Mouse (Mus musculus) forebrain, embryonic 14.5 days (tissue): ENCODE measurements at regions not wholly inside any gene's neighbourhood (a gene's known extent, or its start where the extent isn't known, plus 50 kb on each side); places are given as distances from the start of the nearest gene placed in this dataset.

Source experiments
- ATAC-seq: fragments of 200-750 bp; cut with Nextera tagmentation; 2 replicates; pipeline ENCODE4 v1.8.0; 2017; ENCODE audit warnings: mild to moderate bottlenecking, moderate library complexity
- DNase-seq: peaks from one replicate; pipeline ENCODE4 v3.0.0-alpha.2; 2015; ENCODE audit warnings: low spot score
- H3K27ac ChIP-seq: fragments of 300-500 bp; sonication (generic); 2 replicates; pipeline ENCODE4 v1.5.1; 2014; ENCODE audit warnings: low read depth, mild to moderate bottlenecking, control low read depth, low read length, moderate library complexity
- H3K27me3 ChIP-seq: fragments of 300-500 bp; sonication (generic); replicated peaks from 2 replicates; pipeline ENCODE4 v1.6.1; 2014; ENCODE audit warnings: low read length, control low read depth, mixed read lengths; ENCODE audit not compliant: control insufficient read depth, insufficient read depth
- H3K36me3 ChIP-seq: fragments of 300-500 bp; sonication (generic); 2 replicates; pipeline ENCODE4 v1.6.1; 2014; ENCODE audit warnings: low read length, control low read depth; ENCODE audit not compliant: control insufficient read depth, insufficient read depth
- H3K4me1 ChIP-seq: fragments of 300-500 bp; sonication (generic); 2 replicates; pipeline ENCODE4 v1.6.1; 2014; ENCODE audit warnings: antibody characterized with exemption, low read length, control low read depth; ENCODE audit not compliant: control insufficient read depth, insufficient read depth
- H3K4me2 ChIP-seq: fragments of 300-500 bp; sonication (generic); 2 replicates; pipeline ENCODE4 v1.6.1; 2014; ENCODE audit warnings: mild to moderate bottlenecking, control low read depth, low read length
- H3K4me3 ChIP-seq: fragments of 300-500 bp; sonication (generic); 2 replicates; pipeline ENCODE4 v1.5.1; 2014; ENCODE audit warnings: low read depth, low read length, control low read depth
- H3K9ac ChIP-seq: fragments of 300-500 bp; sonication (generic); 2 replicates; pipeline ENCODE4 v1.6.1; 2014; ENCODE audit warnings: mild to moderate bottlenecking, low read length, control low read depth, moderate library complexity
- H3K9me3 ChIP-seq: fragments of 300-500 bp; sonication (generic); replicated peaks from 2 replicates; pipeline ENCODE4 v1.6.1; 2016; ENCODE audit warnings: low read length, control low read depth, mixed read lengths; ENCODE audit not compliant: control insufficient read depth
- WGBS: fragments of 180-500 bp; shearing (Covaris S2); extraction: QIAGEN DNeasy Blood & Tissue Kit; methylation state at CpG from one replicate; pipeline ENCODE4 v1.1.7; 2014; 5-methylcytosine and 5-hydroxymethylcytosine counted together

GRCm38 (mm10) chr1:61288946-61289345 lies 311.2 kb downstream of the Icos start:
- ATAC-seq (no peak), DNase-seq (no peak)
- H3K9me3 ChIP-seq: no peaks in the 10 kb centered on the region
- H3K27me3 ChIP-seq: no peaks in the 10 kb centered on the region
- no peak overlapping the region for H3K4me3 ChIP-seq
- H3K4me2 ChIP-seq: no peak overlapping the region
- H3K36me3 ChIP-seq: no peaks in the 10 kb centered on the region
- WGBS: 90% methylated on average over 6 of the region's 6 CpGs
- H3K27ac ChIP-seq: no peak overlapping the region
- H3K4me1 ChIP-seq: no peaks in the 10 kb centered on the region
- H3K9ac ChIP-seq: no peak overlapping the region

GRCm38 (mm10) chr1:61289552-61289951 lies 311.8 kb downstream of the Icos start:
- Histone ChIP-seq H3K4me2 (no peak overlapping the region), H3K4me1 (no peaks in the 10 kb centered on the region), H3K9ac (no peak overlapping the region), H3K36me3 (no peaks in the 10 kb centered on the region), H3K4me3 (no peak overlapping the region), H3K27ac (no peak overlapping the region), H3K27me3 (no peaks in the 10 kb centered on the region), H3K9me3 (no peaks in the 10 kb centered on the region)
- ATAC-seq (no peak), DNase-seq (no peak)
- 26% methylated on average over 4 of the region's 4 CpGs for WGBS

- ATAC-seq (no peak), DNase-seq (no peak)
- H3K4me2 ChIP-seq: no peak overlapping the region
- no peaks in the 10 kb centered on the region for H3K9me3 ChIP-seq
- no peak overlapping the region for H3K4me3 ChIP-seq
- H3K27ac ChIP-seq: no peak overlapping the region
- 0 out of 2 replicates have a peak, but pooled peaks cover 4% of the 10 kb centered on the region for H3K4me1 ChIP-seq
- no peak overlapping the region for H3K9ac ChIP-seq
- H3K36me3 ChIP-seq: no peaks in the 10 kb centered on the region
- no peaks in the 10 kb centered on the region for H3K27me3 ChIP-seq
- 82% methylated on average over 5 of the region's 5 CpGs for WGBS
Observed at GRCm38 (mm10) chr1:61293106-61293505, 315.4 kb downstream of the Icos start.

- peaks cover 5% of the 10 kb centered on the region; the same call in 1 of the 2 replicates for H3K4me1 ChIP-seq
- no peak overlapping the region for H3K4me2 ChIP-seq
- no peak for DNase-seq
- H3K27me3 ChIP-seq: no peaks in the 10 kb centered on the region
- 95% methylated on average over 3 of the region's 3 CpGs for WGBS
- no peaks in the 10 kb centered on the region for H3K9me3 ChIP-seq
- no peak overlapping the region for H3K4me3 ChIP-seq
- no peak for ATAC-seq
- H3K9ac ChIP-seq: no peak overlapping the region
- H3K27ac ChIP-seq: no peak overlapping the region
- no peaks in the 10 kb centered on the region for H3K36me3 ChIP-seq
Observed at GRCm38 (mm10) chr1:61295219-61295618, 317.5 kb downstream of the Icos start.

- no peak for ATAC-seq
Observed at GRCm38 (mm10) chr1:61296831-61297230, 319.1 kb downstream of the Icos start.

GRCm38 (mm10) chr1:61297361-61297760 lies 319.6 kb downstream of the Icos start:
- DNase-seq: no peak
- H3K9me3 ChIP-seq: no peaks in the 10 kb centered on the region
- H3K4me3 ChIP-seq: no peak overlapping the region
- H3K27ac ChIP-seq: no peak overlapping the region
- no peak for ATAC-seq
- peaks cover 27% of the 10 kb centered on the region for H3K4me1 ChIP-seq
- H3K27me3 ChIP-seq: no peaks in the 10 kb centered on the region
- no peak overlapping the region for H3K4me2 ChIP-seq
- 67% methylated on average over 3 of the region's 3 CpGs for WGBS
- H3K9ac ChIP-seq: no peak overlapping the region
- no peaks in the 10 kb centered on the region for H3K36me3 ChIP-seq

More at GRCm38 (mm10) chr1:61296831-61297230, 319.1 kb downstream of the Icos start:
- 26% methylated on average over 4 of the region's 4 CpGs for WGBS
- Histone ChIP-seq H3K9me3 (no peaks in the 10 kb centered on the region), H3K4me2 (no peak overlapping the region), H3K27ac (no peak overlapping the region), H3K4me1 (peaks cover 22% of the 10 kb centered on the region), H3K9ac (no peak overlapping the region), H3K36me3 (no peaks in the 10 kb centered on the region), H3K27me3 (no peaks in the 10 kb centered on the region), H3K4me3 (no peak overlapping the region)
- DNase-seq: peak; percentile 38

GRCm38 (mm10) chr1:61298064-61298463 lies 320.3 kb downstream of the Icos start:
- H3K27me3 ChIP-seq: no peaks in the 10 kb centered on the region
- peaks cover 33% of the 10 kb centered on the region for H3K4me1 ChIP-seq

GRCm38 (mm10) chr1:61298779-61299178 lies 321.1 kb downstream of the Icos start:
- Histone ChIP-seq H3K4me2 (no peak overlapping the region), H3K9me3 (no peaks in the 10 kb centered on the region), H3K9ac (no peak overlapping the region), H3K4me3 (no peak overlapping the region), H3K36me3 (no peaks in the 10 kb centered on the region), H3K27ac (no peak overlapping the region), H3K4me1 (peaks cover 39% of the 10 kb centered on the region), H3K27me3 (no peaks in the 10 kb centered on the region)
- ATAC-seq (no peak), DNase-seq (no peak)
- 27% methylated on average over 6 of the region's 6 CpGs for WGBS

More at GRCm38 (mm10) chr1:61298064-61298463, 320.3 kb downstream of the Icos start:
- ATAC-seq (no peak), DNase-seq (peak; percentile 91)
- Histone ChIP-seq H3K9me3 (no peaks in the 10 kb centered on the region), H3K27ac (no peak overlapping the region), H3K36me3 (no peaks in the 10 kb centered on the region), H3K4me2 (no peak overlapping the region), H3K9ac (no peak overlapping the region), H3K4me3 (no peak overlapping the region)
- WGBS: 34% methylated on average over 3 of the region's 3 CpGs

GRCm38 (mm10) chr1:61300491-61300890 lies 322.8 kb downstream of the Icos start:
- H3K27ac ChIP-seq: peak overlapping the region; percentile 46; the same call in 1 of the 2 replicates
- 27% methylated on average over 4 of the region's 4 CpGs for WGBS

More at GRCm38 (mm10) chr1:61300491-61300890, 322.8 kb downstream of the Icos start:
- Histone ChIP-seq H3K4me3 (no peak overlapping the region), H3K9ac (no peak overlapping the region), H3K4me2 (no peak overlapping the region), H3K4me1 (peaks cover 39% of the 10 kb centered on the region), H3K36me3 (no peaks in the 10 kb centered on the region), H3K9me3 (no peaks in the 10 kb centered on the region), H3K27me3 (peaks cover 12% of the 10 kb centered on the region)
- DNase-seq: peak; percentile 40
- no peak for ATAC-seq
